Comparison of ENCODE assay signal across 9 mouse cellular contexts in genomic region chr13:70586969-70587368, GRCm38 (mm10). TPM values are rescaled to one million over a fixed set of nuclear protein-coding genes. Genes with fewer than 3 reads are reported as not detected.
DNase-seq lines count a peak whose midpoint lies in the region; ATAC-seq lines count a peak whose summit lies in the region.
"Had no signal": no experiment of that assay in that cellular context is flagged by ENCODE, and none has a peak within 500 bp of the region (broad histone marks: within the 10 kb centered on the region; RNA-seq: fewer than 3 reads in every experiment).

No protein-coding gene starts in this region.

- no peaks in the 10 kb centered on the region for H3K4me1 ChIP-seq in kidney, embryonic 15.5 days
- H3K4me1 ChIP-seq in hindbrain, embryonic 12.5 days: no peaks in the 10 kb centered on the region
- H3K4me1 ChIP-seq in midbrain, embryonic 10.5 days: no peaks in the 10 kb centered on the region
- H3K4me1 ChIP-seq: embryonic facial prominence, embryonic 13.5 days had no signal

- H3K27ac ChIP-seq in kidney, embryonic 15.5 days: no peak overlapping the region
- no peak overlapping the region for H3K27ac ChIP-seq in hindbrain, embryonic 12.5 days
- H3K27ac ChIP-seq in midbrain, embryonic 10.5 days (replicated peaks): no peak overlapping the region
- H3K27ac ChIP-seq: embryonic facial prominence, embryonic 13.5 days had no signal

- no peaks in the 10 kb centered on the region for H3K27me3 ChIP-seq in kidney, embryonic 15.5 days
- H3K27me3 ChIP-seq in hindbrain, embryonic 12.5 days: no peaks in the 10 kb centered on the region
- H3K27me3 ChIP-seq in midbrain, embryonic 10.5 days (ENCODE audit: low read depth, poor library complexity, severe bottlenecking): no peaks in the 10 kb centered on the region
- H3K27me3 ChIP-seq: embryonic facial prominence, embryonic 13.5 days had no signal

- H3K9me3 ChIP-seq in kidney, embryonic 15.5 days (replicated peaks): no peaks in the 10 kb centered on the region
- H3K9me3 ChIP-seq in hindbrain, embryonic 12.5 days (replicated peaks): no peaks in the 10 kb centered on the region
- no peaks in the 10 kb centered on the region for H3K9me3 ChIP-seq in midbrain, embryonic 10.5 days (replicated peaks)
- H3K9me3 ChIP-seq: embryonic facial prominence, embryonic 13.5 days had no signal

- ATAC-seq in kidney, embryonic 15.5 days (replicated peaks; ENCODE audit: low FRiP score): no peak; the same call in 1 of the 2 replicates
- ATAC-seq in hindbrain, embryonic 12.5 days (ENCODE audit: low FRiP score): peak; percentile 46

- peaks cover 66% of the 10 kb centered on the region for H3K36me3 ChIP-seq in kidney, embryonic 15.5 days
- H3K36me3 ChIP-seq in hindbrain, embryonic 12.5 days: peaks cover 36% of the 10 kb centered on the region
- peaks cover 68% of the 10 kb centered on the region for H3K36me3 ChIP-seq in midbrain, embryonic 10.5 days

- H3K4me2 ChIP-seq in kidney, embryonic 15.5 days: no peak overlapping the region
- no peak overlapping the region for H3K4me2 ChIP-seq in hindbrain, embryonic 12.5 days (replicated peaks)
- H3K4me2 ChIP-seq: embryonic facial prominence, embryonic 13.5 days had no signal

- DNase-seq in kidney, adult 18-20 months: peak; percentile 61
- DNase-seq in adipocyte (ENCODE audit: low spot score): peak; percentile 41
- peak; percentile 71 for DNase-seq in embryo, embryonic 10.5 days (ENCODE audit: low spot score)
- DNase-seq in layer of hippocampus, postnatal 14 days (ENCODE audit: low spot score in 2 of 2): peak; percentile 58 to 73
- peak; percentile 45 for DNase-seq in midbrain, embryonic 10.5 days (ENCODE audit: low spot score)
- peak; percentile 33 for DNase-seq in telencephalon, adult 2 months (ENCODE audit: low read depth, low spot score)

- no peak overlapping the region for H3K9ac ChIP-seq in kidney, embryonic 15.5 days
- H3K9ac ChIP-seq in hindbrain, embryonic 12.5 days: no peak overlapping the region
- H3K9ac ChIP-seq: embryonic facial prominence, embryonic 13.5 days had no signal

- 73% methylated on average over 2 of the region's 2 CpGs for WGBS in kidney, embryonic 15.5 days
- 77% methylated on average over 2 of the region's 2 CpGs for WGBS in hindbrain, embryonic 12.5 days
- 85% methylated on average over 2 of the region's 2 CpGs for WGBS in midbrain, embryonic 10.5 days

- no peak overlapping the region for H3K4me3 ChIP-seq in kidney, embryonic 15.5 days (replicated peaks)
- no peak overlapping the region for H3K4me3 ChIP-seq in hindbrain, embryonic 12.5 days
- no peak overlapping the region for H3K4me3 ChIP-seq in midbrain, embryonic 10.5 days
- H3K4me3 ChIP-seq: embryonic facial prominence, embryonic 13.5 days had no signal

RNA-seq across cellular contexts. Expression of gene Ice1, which starts 50.5 kb away (rescaled TPM):
- polyA plus RNA-seq in kidney, embryonic 15.5 days (2015; fragmentation: Nextera tagmentation; extraction: Ambion mirVana): 18.2 and 19.9 TPM in 2 replicates
- polyA plus RNA-seq in hindbrain, embryonic 12.5 days (2016; fragmentation: Nextera tagmentation; extraction: Ambion mirVana): 34.5 and 37.2 TPM in 2 replicates
- 10 to 100 TPM; 60.6 to 67.0 TPM for total RNA-seq in layer of hippocampus, postnatal 14 days (2021)
- 18.8 and 19.9 TPM in 2 replicates for polyA plus RNA-seq in midbrain, embryonic 10.5 days (2016; fragmentation: Nextera tagmentation; extraction: Ambion mirVana)
